Mouse (Mus musculus) erythroblast, embryonic 14.5 days (primary cell): ENCODE data around the gene Diablo.
"Not testable (repeated sequence)": the region's sequence is repeated elsewhere in the genome, so short reads cannot be mapped to it uniquely, and the experiment has no call there.

Experiments used
- GATA1 ChIP-seq: IDR thresholded peaks from 2 replicates; pipeline ENCODE4 v1.6.1; 2012; ENCODE audit warnings: low read length, inconsistent platforms, mixed read lengths
- TAL1 ChIP-seq: IDR thresholded peaks from 3 replicates; pipeline ENCODE4 v1.6.1; 2012; ENCODE audit warnings: low read length, inconsistent platforms, mixed read lengths

DNA sequence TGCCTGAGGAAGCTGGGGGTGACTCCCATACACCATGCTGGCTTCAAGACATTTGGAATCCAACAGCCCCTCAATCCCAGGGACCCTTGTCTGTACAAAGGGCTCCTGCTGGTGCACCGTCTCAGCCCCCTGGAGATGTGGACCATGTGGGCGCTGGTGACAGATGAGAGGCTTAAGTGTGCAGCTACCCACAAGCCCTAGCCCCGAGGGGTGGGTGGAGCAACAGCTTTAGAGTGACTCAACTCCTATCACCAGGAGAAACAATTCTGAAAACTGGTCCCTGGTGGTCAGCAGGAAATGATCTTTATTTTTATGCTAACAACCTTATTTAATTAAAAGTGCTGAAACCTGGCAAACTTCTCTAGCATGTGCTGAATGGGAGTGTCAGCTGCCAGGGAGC is 12.6 kb downstream of the Diablo start:
- not testable (repeated sequence) for TF ChIP-seq GATA1, TAL1
